Mouse (Mus musculus) bone marrow macrophage, adult 2 months (primary cell): ENCODE results near the gene Polr2a.

Experiments
- CTCF ChIP-seq: IDR thresholded peaks from 2 replicates; pipeline ENCODE4 v1.5.1; 2012; ENCODE audit warnings: low read depth, mild to moderate bottlenecking, low read length, moderate library complexity
- POLR2A ChIP-seq: IDR thresholded peaks from 2 replicates; pipeline ENCODE4 v1.6.1; 2012; ENCODE audit warnings: mild to moderate bottlenecking, low read depth, low read length, borderline replicate concordance

DNA sequence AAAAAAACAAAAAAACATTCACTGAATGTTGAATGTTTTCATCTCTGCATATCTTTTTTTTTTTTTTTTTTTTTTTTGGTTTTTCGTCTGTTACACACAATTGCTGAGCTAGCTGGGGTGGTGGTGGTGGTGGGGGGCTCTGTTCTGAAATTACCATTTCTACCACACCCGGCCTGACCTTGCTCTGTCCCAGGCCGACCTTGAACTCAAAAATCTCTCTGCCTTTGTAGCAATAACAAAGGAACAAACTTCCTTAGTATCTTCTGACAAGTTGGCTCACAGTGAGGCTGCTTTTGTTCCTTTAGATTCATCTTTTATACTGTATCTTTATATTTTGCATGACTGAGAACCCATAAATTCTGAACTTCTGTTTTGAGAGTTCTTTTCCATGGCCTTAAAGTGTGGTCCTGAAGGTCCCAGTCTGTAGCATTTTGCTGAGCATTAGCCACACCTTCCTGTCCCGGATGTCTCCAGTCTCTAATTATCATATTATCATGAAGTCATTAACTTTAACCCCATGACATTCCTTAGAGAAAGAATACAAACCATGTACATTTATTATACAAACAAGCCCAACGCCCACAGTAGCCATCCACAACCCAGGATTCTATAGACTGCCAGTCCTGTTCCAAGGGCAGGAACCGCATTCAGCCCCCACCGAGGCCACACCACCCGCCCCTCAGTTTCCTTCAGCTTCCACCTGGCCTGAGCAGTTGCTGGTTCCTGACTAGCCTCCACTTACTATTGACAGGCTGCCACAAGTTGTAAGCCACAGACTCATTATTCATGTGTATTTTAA lies 54.4 kb downstream of the Polr2a start:
- TF ChIP-seq POLR2A: no peak
- TF ChIP-seq CTCF: no peak
